Mouse (Mus musculus) urinary bladder, postnatal 4 days (tissue): ENCODE measurements around the gene Zmiz1.

Experiments used
- DNase-seq, 2 experiments: peaks; one replicate each; pipeline ENCODE4 v3.0.0; 2021 to 2022; ENCODE audit warnings: low spot score in 2 of 2

Zmiz1 gene

GRCm38 (mm10) chr14:25588946-25589937 is 130.3 kb downstream of the Zmiz1 start:
- DNase-seq, result peak; percentile 51 to 66

- no peak for DNase-seq
Observed at GRCm38 (mm10) chr14:25591000-25591399, 132.0 kb downstream of the Zmiz1 start.

- DNase-seq, result no peak
Observed at GRCm38 (mm10) chr14:25591426-25591825, 132.4 kb downstream of the Zmiz1 start.

- no peak for DNase-seq
Observed at GRCm38 (mm10) chr14:25592522-25592921, 133.5 kb downstream of the Zmiz1 start.

GRCm38 (mm10) chr14:25593876-25594275 is 134.9 kb downstream of the Zmiz1 start:
- DNase-seq, result no peak

GRCm38 (mm10) chr14:25594611-25595010 is 135.6 kb downstream of the Zmiz1 start:
- no peak for DNase-seq

- no peak for DNase-seq
Observed at GRCm38 (mm10) chr14:25598960-25599359, 140.0 kb downstream of the Zmiz1 start.

- peak in 1 of 2 experiments; percentile 52 for DNase-seq
Observed at GRCm38 (mm10) chr14:25599934-25600333, 140.9 kb downstream of the Zmiz1 start.

GRCm38 (mm10) chr14:25600358-25600757 is 141.4 kb downstream of the Zmiz1 start:
- no peak for DNase-seq

GRCm38 (mm10) chr14:25600951-25601350 is 142.0 kb downstream of the Zmiz1 start:
- DNase-seq, result no peak

- DNase-seq, result no peak
Observed at GRCm38 (mm10) chr14:25602018-25602417, 143.0 kb downstream of the Zmiz1 start.

- no peak for DNase-seq
Observed at GRCm38 (mm10) chr14:25604395-25605142, 145.6 kb downstream of the Zmiz1 start.

- no peak for DNase-seq
Observed at GRCm38 (mm10) chr14:25606372-25607140, 147.6 kb downstream of the Zmiz1 start.

GRCm38 (mm10) chr14:25607141-25607967 is 148.4 kb downstream of the Zmiz1 start:
- no peak for DNase-seq

GRCm38 (mm10) chr14:25607968-25608491 is 149.0 kb downstream of the Zmiz1 start:
- DNase-seq, result peak in 1 of 2 experiments; percentile 47

GRCm38 (mm10) chr14:25608618-25609017 is 149.6 kb downstream of the Zmiz1 start:
- DNase-seq, result no peak

- no peak for DNase-seq
Observed at GRCm38 (mm10) chr14:25609355-25609754, 150.4 kb downstream of the Zmiz1 start.

- DNase-seq, result no peak
Observed at GRCm38 (mm10) chr14:25610396-25611158, 151.6 kb downstream of the Zmiz1 start.

GRCm38 (mm10) chr14:25611159-25611697 is 152.2 kb downstream of the Zmiz1 start:
- no peak for DNase-seq
